Mouse (Mus musculus): Measurements from ENCODE around the gene Polr2a.

- no peak for TF ChIP-seq MYOD1 (IDR thresholded peaks at IDR 0.05; ENCODE audit: control insufficient read depth, insufficient read length, low read depth)
- no peak for TF ChIP-seq CTCF (IDR thresholded peaks at IDR 0.05; ENCODE audit: control insufficient read depth, insufficient read depth, insufficient read length)
- TF ChIP-seq USF1 (IDR thresholded peaks at IDR 0.05; ENCODE audit: low read depth): no peak
- TF ChIP-seq FOSL1 (IDR thresholded peaks at IDR 0.05; ENCODE audit: insufficient read depth, low read length, poor library complexity, severe bottlenecking): no peak
- TF ChIP-seq MAX (IDR thresholded peaks at IDR 0.05): no peak
- no peak for TF ChIP-seq CEBPB (IDR thresholded peaks at IDR 0.05; ENCODE audit: low read depth)
- no peak for TF ChIP-seq MYOG (IDR thresholded peaks at IDR 0.05; ENCODE audit: control insufficient read depth, extremely low read depth, insufficient read length)
Measured at GRCm38 (mm10) chr11:69714636-69715329, 43.7 kb downstream of the Polr2a start.
